Mouse (Mus musculus) ovary, postnatal 14 days (tissue): ENCODE data around the gene Nckap1.

Experiments used
- DNase-seq: peaks from one replicate; pipeline ENCODE4 v3.0.0; 2022; ENCODE audit warnings: low spot score

Nckap1 gene

DNA sequence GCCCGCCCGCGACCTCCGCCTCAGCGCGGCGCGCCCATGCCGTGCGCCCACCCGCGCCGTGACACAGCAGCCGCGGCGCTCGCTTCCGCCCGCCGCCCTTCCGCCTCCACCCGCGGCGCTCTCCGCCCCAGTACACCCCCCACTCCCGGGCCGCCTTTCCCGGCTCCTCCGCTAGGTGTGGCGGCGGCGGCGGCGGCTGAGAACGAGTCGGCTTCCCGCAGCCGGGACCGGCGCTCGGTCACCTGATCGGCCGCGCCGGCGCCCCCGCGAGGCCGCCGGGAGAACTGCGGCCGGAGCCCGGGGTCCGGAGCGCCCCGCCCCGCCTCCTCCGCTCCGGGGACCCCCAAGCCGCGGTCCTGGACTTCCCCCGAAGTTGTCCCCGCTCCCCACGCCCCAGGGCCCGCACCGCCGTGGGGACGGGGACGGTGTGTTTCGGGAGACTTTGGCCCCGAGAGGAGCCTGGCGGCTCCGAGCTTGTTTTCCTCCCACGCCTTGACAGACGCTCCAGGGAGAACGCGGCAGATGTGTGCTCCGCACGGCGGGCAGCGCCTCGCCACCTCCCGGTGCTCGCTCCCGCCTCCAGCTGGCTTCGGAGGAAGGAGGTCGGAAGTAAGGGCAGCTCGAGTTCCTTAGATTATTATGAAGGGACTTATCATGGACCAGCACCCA lies at the start of gene Nckap1:
Nckap1 (minus strand) TSS at position 338 of the 669 bp plus-strand sequence.
- peak; percentile 91 for DNase-seq

- no peak for DNase-seq
Measured at GRCm38 (mm10) chr2:80624523-80624922, 43.3 kb upstream of the Nckap1 start.

DNA sequence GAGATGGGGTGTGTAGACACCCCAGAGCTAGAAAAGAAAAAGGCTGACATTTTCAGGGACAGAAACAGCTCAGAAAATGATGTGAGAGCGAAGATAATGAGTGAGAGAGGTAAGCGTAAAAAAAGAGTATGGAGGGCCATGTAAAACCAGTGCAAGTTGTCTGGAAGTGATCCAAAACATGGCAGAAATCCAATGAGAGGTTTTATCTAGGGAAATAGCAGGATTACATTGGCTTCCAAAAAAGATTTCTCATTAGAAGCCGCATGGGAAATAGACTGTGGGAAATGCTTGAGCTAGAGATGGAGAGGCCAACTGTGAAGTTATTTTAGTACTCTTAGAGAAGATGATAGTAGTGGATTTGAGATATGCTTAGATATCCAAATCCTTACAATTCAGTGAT lies 40.7 kb upstream of the Nckap1 start:
- no peak for DNase-seq

- DNase-seq, result no peak
Measured at GRCm38 (mm10) chr2:80618991-80619390, 37.8 kb upstream of the Nckap1 start.

DNA sequence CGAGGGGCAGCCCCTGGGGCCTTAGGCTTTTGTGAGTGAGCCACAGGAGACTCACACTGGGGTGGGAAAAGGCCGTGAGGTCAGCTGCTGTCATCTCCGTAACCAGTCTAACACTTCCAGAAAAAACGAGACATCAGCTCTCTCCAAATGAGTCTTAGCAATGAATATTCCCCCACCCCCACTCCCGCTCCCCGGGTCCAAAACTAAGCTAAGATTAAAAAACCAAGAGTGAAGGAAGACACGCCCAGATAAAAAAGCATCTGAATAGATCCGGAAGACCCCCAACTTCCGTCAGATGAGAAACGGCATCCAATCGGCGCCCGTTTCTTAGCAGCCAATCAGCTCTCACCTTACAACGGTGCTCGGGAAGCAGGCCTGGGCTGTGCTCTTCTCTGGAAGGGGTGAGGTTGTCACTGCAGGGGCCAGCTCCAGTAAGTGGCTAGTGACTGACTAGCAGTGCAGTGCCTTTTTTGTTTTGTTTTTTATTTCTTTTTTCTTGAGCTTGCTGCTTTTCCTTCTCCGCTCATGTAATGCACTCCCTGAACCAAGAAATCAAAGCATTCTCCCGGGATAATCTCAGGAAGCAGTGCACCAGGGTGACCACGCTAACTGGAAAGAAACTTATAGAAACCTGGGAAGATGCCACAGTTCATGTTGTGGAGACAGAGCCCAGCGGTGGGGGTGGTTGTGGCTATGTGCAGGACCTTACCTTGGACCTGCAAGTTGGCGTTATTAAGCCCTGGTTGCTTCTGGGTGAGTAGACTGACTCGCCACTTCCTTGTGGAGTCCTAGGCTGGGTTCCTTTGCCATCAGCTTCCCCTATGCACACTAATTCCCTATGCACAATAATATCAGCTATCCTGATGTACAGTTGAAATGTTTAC lies 35.9 kb upstream of the Nckap1 start, which contains the start of the genes Dusp19 and Nup35:
Dusp19 (plus strand) TSS at position 192 of the 884 bp plus-strand sequence.
Nup35 (plus strand) TSS at position 383 of the 884 bp plus-strand sequence.
- peak; percentile 97 for DNase-seq

DNA sequence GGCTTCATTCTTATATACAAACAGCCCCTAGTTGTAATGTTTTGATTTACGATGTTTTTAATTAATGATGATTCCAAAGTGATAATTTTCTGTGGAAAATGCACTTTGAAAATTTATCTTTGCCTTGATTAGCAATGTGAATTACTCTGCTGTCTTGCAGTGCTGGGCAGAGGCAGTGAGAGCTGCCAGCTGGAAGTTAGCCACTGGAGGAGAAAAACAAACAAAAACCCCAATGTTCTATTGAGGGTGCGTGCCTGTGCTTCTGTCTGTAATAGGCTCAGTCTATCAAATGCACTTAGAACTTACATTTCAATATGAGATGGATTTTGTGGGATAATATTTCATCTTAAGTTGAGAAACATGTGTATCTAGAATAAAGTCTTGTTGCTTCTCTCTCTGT lies 31.6 kb upstream of the Nckap1 start:
- no peak for DNase-seq

- DNase-seq, result no peak
Measured at GRCm38 (mm10) chr2:80612286-80612685, 31.1 kb upstream of the Nckap1 start.

DNA sequence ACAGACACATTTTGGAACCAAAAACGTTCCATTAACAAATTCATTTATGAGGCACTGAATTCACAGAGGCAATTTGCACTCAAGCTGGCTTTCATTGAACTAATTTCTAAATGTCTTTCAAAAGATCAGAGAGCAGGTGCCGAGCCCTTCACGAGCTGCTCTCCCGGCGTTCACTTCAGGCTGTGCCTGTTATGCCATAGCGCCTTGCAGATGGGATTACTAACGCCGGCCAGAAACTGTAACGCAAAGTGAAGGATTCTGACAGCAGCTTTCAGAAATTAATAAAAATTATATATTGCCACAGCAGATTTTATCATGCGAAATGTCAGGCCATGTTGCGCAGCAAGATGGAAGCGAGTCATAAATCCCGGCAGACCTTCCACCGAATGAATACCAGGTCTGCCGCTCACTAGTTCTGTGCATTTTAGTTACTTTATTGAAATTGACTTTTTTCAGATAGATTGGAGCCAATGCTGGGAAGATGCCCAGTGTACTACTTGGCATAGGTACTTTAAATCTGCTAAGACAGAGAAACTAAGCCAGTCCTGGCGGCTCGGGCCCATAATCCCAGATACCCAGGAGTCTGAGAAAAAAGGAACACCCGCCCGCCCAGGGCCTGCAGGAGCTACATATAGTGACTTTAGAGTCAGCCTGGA lies 22.7 kb upstream of the Nckap1 start:
- DNase-seq, result no peak

DNA sequence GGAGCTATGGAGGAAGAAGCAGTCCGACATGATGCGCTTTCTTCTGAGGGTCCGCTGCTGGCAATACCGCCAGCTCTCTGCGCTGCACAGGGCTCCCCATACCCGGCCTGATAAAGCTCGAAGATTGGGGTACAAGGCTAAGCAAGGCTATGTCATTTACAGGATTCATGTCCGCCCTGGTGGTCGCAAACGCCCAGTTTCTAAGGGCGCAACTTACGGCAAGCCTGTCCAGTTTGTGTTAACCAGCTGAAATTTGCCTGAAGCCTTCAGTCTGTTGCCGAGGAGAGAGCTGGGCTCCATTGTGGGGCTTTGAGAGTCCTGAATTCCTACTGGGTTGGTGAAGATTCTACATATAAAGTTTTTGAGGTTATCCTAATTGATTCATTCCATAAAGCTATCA lies 21.6 kb upstream of the Nckap1 start:
- no peak for DNase-seq

GRCm38 (mm10) chr2:80600611-80601010 lies 19.4 kb upstream of the Nckap1 start:
- DNase-seq, result no peak

GRCm38 (mm10) chr2:80599850-80600249 lies 18.7 kb upstream of the Nckap1 start:
- DNase-seq, result no peak

DNA sequence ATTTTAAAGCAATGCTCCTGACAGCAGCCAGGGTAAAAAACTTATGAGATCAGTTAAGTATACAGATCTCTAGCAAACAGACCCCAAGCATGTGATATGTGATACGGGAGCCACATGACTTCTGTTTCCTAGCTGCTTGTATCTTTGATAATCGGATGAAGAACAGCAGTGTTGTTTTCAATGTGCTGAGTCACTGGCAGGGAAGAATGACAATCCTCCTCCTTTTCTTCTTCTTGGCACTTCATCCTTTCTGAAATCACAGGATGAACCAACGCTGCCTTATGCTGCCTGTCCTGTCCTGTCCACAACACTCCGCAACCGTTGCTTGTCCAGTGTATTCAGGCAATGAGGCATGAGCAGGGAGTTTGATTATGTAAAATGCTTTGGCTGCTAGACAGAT lies 15.8 kb upstream of the Nckap1 start:
- DNase-seq, result no peak

DNA sequence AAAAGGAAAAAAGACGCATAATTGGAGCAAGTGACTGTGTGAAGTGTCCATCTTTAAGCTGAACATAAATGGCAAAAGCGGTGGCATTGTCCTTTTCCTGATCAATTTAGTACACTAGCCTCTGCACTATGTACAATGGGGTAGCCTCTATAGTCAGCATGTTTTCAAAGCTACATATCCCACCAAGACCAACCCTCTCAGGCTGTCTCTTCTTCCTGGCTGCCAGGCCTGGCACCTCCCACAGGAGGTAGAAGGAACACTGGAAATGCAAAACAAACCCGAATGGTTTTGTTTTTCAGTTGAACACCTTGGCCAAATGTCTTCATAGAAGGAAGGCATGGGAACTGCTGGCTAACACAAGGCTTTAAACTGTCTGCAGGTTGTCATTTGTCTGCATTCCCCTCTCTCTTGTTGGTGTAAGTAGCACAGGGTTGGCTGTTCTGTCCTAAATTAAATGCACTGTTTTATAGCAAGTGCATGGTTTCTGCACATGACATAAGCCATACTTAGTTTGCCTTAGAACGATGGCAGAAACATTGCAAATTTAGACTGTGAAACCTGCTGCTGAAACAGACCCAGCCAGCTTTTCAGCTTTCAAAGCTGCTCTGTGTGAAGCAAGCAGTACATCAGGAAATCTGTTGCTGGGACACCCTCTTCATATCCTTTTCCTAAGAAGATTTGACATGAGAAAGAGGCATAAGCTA lies 13.2 kb upstream of the Nckap1 start:
- no peak for DNase-seq

DNA sequence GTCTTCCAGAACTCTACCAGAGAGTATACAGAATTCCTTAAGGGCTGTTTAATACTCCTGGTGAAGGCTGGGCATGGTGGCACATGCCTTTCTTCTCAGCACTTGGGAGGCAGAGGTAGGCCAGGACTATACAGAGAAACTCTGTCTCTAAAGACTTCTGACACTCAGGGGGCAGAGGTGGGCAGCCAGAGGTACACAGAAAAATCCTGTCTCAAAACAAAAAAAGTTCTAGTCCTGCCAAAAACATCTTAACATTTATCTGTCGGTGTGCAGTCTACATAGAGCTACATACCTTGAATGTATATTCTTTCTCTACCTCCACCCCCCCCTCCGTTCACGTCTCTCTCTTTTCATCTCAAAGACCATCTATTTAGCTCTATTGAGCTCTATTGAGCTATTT lies 1.2 kb upstream of the Nckap1 start:
- DNase-seq, result no peak

GRCm38 (mm10) chr2:80580311-80580961 lies 744 bp downstream of the Nckap1 start:
- DNase-seq, result peak; percentile 5

- DNase-seq, result no peak
Measured at GRCm38 (mm10) chr2:80579253-80579891, 1.8 kb downstream of the Nckap1 start.

DNA sequence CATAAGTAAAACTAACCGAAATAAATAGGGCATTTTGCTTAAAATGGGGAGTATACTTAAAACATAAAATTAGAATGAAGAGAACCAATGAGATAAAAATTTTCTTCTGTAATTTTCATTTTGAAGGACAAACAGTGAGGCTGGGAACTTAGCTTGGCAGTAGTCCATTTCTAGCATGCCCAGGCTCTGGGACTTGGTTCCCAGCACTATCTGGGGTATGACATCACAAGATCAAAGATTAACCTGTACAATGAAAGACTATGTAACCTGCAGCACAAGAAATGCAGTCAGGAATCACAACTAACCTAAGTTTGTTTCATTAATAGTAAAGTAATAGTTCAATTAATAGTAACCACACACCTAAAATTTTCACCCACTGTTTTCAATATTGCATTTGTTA lies 3.9 kb downstream of the Nckap1 start:
- no peak for DNase-seq

- DNase-seq, result no peak
Measured at GRCm38 (mm10) chr2:80570656-80571055, 10.5 kb downstream of the Nckap1 start.

GRCm38 (mm10) chr2:80567411-80567810 lies 13.8 kb downstream of the Nckap1 start:
- no peak for DNase-seq

GRCm38 (mm10) chr2:80562253-80562652 lies 18.9 kb downstream of the Nckap1 start:
- no peak for DNase-seq

- DNase-seq, result no peak
Measured at GRCm38 (mm10) chr2:80561478-80561877, 19.7 kb downstream of the Nckap1 start.
